Mouse (Mus musculus) intestine, postnatal 0 days (tissue): ENCODE measurements around the gene Tbce. TPM values are rescaled to one million over a fixed set of nuclear protein-coding genes. Genes with fewer than 3 reads are reported as not detected.

Experiments used
- ATAC-seq: fragments of 200-750 bp; cut with Nextera tagmentation; 2 replicates; pipeline ENCODE4 v1.8.0; 2017; ENCODE audit warnings: mild to moderate bottlenecking, moderate TSS enrichment, moderate library complexity
- H3K27ac ChIP-seq: fragments of 300-500 bp; sonication (generic); 2 replicates; pipeline ENCODE4 v1.5.1; 2014; ENCODE audit warnings: mild to moderate bottlenecking, low read depth, low read length, moderate library complexity
- H3K27me3 ChIP-seq: fragments of 300-500 bp; sonication (generic); replicated peaks from 2 replicates; pipeline ENCODE4 v1.6.1; 2014; ENCODE audit warnings: low read length, mixed read lengths; ENCODE audit not compliant: control insufficient read depth, insufficient read depth
- H3K36me3 ChIP-seq: fragments of 300-500 bp; sonication (generic); 2 replicates; pipeline ENCODE4 v1.6.1; 2014; ENCODE audit warnings: mild to moderate bottlenecking, moderate library complexity; ENCODE audit not compliant: control insufficient read depth, insufficient read depth
- H3K4me1 ChIP-seq: fragments of 300-500 bp; sonication (generic); replicated peaks from 2 replicates; pipeline ENCODE4 v1.6.1; 2014; ENCODE audit warnings: antibody characterized with exemption, low read length, mixed read lengths; ENCODE audit not compliant: control insufficient read depth, insufficient read depth
- H3K4me2 ChIP-seq: fragments of 300-500 bp; sonication (generic); replicated peaks from 2 replicates; pipeline ENCODE4 v1.6.1; 2014; ENCODE audit warnings: low read depth, mild to moderate bottlenecking, moderate library complexity
- H3K4me3 ChIP-seq: fragments of 300-500 bp; sonication (generic); 2 replicates; pipeline ENCODE4 v1.5.1; 2014; ENCODE audit warnings: low read depth, low read length
- H3K9ac ChIP-seq: fragments of 300-500 bp; sonication (generic); 2 replicates; pipeline ENCODE4 v1.6.1; 2014; ENCODE audit warnings: mild to moderate bottlenecking, low read depth, low read length
- H3K9me3 ChIP-seq: fragments of 300-500 bp; sonication (generic); 2 replicates; pipeline ENCODE4 v1.6.1; 2016; ENCODE audit warnings: mixed run types; ENCODE audit not compliant: control insufficient read depth
- CTCF ChIP-seq: sonication (generic); IDR thresholded peaks from 2 replicates; pipeline ENCODE4 v1.5.1; 2016; ENCODE audit warnings: low read depth, mild to moderate bottlenecking, control low read depth, antibody characterized with exemption, moderate library complexity
- WGBS: fragments of 180-500 bp; shearing (Covaris S2); extraction: QIAGEN DNeasy Blood & Tissue Kit; methylation state at CpG from one replicate; pipeline ENCODE4 v1.1.7; 2014; 5-methylcytosine and 5-hydroxymethylcytosine counted together
- polyA plus RNA-seq: library from polyadenylated mRNA; unstranded; fragments of >200 nt; fragmentation: Nextera tagmentation; extraction: Ambion mirVana; gene quantifications from 2 replicates; pipeline ENCODE4 v1.2.1, GENCODE M21; 2015

Gene Tbce
- polyA plus RNA-seq, 1 experiment from 2014 or later = 25.7 TPM

DNA sequence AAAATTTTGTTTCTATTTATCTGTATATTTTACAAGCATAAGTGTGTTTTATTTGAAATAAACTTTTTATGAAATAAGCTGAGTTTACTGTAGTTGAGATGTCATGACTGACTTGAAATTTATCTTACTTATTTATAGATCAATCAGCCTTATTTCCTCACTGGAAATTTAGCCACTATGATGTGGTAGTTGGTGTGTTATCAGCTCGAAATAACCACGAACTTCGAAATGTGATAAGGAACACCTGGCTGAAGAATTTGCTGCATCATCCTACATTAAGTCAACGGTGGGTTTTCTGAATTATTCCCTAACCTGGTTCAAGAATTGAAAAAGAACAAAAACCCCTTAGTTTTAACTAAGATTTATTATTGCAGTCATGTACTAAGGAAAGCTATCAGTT, 73.3 kb downstream of the Tbce start:
- Histone ChIP-seq H3K4me1 (no peaks in the 10 kb centered on the region), H3K9ac (no peak overlapping the region), H3K27ac (no peak overlapping the region), H3K36me3 (peaks cover 4% of the 10 kb centered on the region; the same call in 1 of the 2 replicates), H3K9me3 (no peaks in the 10 kb centered on the region), H3K4me2 (no peak overlapping the region), H3K4me3 (no peak overlapping the region), H3K27me3 (no peaks in the 10 kb centered on the region)
- no peak for ATAC-seq
- no peak for TF ChIP-seq CTCF
- WGBS = 30% methylated on average over 4 of the region's 4 CpGs

DNA sequence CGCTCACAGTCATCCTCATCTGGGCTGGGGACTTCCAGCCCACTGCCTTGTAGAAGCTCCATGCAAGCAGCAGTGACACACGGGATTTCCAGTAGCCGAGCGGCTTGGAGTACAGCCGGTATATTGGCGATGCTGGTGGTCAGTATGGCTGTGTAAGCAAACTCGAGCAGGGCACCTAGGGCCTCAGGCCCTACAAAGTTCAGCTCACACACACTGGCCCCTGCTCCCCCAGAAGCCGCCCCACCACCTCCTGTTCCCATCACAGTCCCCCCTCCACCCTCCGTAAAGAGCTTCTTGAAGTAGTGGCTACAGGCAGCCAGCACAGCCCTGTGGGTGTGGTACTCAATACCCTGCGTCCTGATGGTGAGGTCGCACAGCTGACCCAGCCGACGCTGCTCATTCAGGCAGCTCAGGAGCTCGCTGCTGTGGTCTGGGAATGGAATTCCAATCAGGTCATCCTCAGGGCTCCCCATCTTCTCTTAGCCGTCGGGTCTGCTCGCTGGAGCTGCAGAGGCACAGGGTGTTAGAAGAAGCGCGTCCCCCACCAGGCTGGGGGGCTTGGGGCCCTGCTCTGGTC, 74.0 kb downstream of the Tbce start:
- no peaks in the 10 kb centered on the region for H3K4me1 ChIP-seq
- peaks cover 4% of the 10 kb centered on the region; the same call in 1 of the 2 replicates for H3K36me3 ChIP-seq
- WGBS = 78% methylated on average over 19 of the region's 19 CpGs
- no peak for ATAC-seq
- H3K9ac ChIP-seq = no peak overlapping the region
- no peaks in the 10 kb centered on the region for H3K27me3 ChIP-seq
- no peak overlapping the region for H3K4me2 ChIP-seq
- no peak overlapping the region for H3K4me3 ChIP-seq
- no peaks in the 10 kb centered on the region for H3K9me3 ChIP-seq
- no peak for TF ChIP-seq CTCF
- H3K27ac ChIP-seq = no peak overlapping the region

GRCm38 (mm10) chr13:13961046-13961445, 78.4 kb downstream of the Tbce start:
- 78% methylated on average over 4 of the region's 4 CpGs for WGBS
- H3K9me3 ChIP-seq = no peaks in the 10 kb centered on the region

GRCm38 (mm10) chr13:13960211-13960610, 79.2 kb downstream of the Tbce start:
- TF ChIP-seq CTCF = no peak

More at GRCm38 (mm10) chr13:13961046-13961445, 78.4 kb downstream of the Tbce start:
- ATAC-seq = no peak
- Histone ChIP-seq H3K36me3 (no peaks in the 10 kb centered on the region; the same call in 1 of the 2 replicates), H3K4me3 (no peak overlapping the region), H3K27me3 (no peaks in the 10 kb centered on the region), H3K9ac (no peak overlapping the region), H3K4me1 (no peaks in the 10 kb centered on the region), H3K27ac (no peak overlapping the region), H3K4me2 (no peak overlapping the region)
- TF ChIP-seq CTCF = no peak

GRCm38 (mm10) chr13:13956686-13957085, 82.8 kb downstream of the Tbce start:
- H3K36me3 ChIP-seq = no peaks in the 10 kb centered on the region; the same call in 1 of the 2 replicates
- 69% methylated on average over 4 of the region's 4 CpGs for WGBS
- H3K9ac ChIP-seq = no peak overlapping the region
- no peaks in the 10 kb centered on the region for H3K4me1 ChIP-seq
- no peak overlapping the region for H3K4me2 ChIP-seq
- no peaks in the 10 kb centered on the region for H3K9me3 ChIP-seq
- H3K4me3 ChIP-seq = no peak overlapping the region
- H3K27ac ChIP-seq = no peak overlapping the region
- no peak for TF ChIP-seq CTCF
- no peaks in the 10 kb centered on the region for H3K27me3 ChIP-seq
- ATAC-seq = no peak

More at GRCm38 (mm10) chr13:13960211-13960610, 79.2 kb downstream of the Tbce start:
- H3K9me3 ChIP-seq = no peaks in the 10 kb centered on the region
- ATAC-seq = no peak
- H3K36me3 ChIP-seq = no peaks in the 10 kb centered on the region; the same call in 1 of the 2 replicates
- no peaks in the 10 kb centered on the region for H3K27me3 ChIP-seq
- H3K4me1 ChIP-seq = no peaks in the 10 kb centered on the region
- no peak overlapping the region for H3K4me3 ChIP-seq
- H3K27ac ChIP-seq = no peak overlapping the region
- H3K4me2 ChIP-seq = no peak overlapping the region
- 90% methylated on average over 4 of the region's 4 CpGs for WGBS
- no peak overlapping the region for H3K9ac ChIP-seq

GRCm38 (mm10) chr13:13954931-13955330, 84.5 kb downstream of the Tbce start:
- peak; percentile 23 for ATAC-seq
- Histone ChIP-seq H3K9ac (peak overlapping the region; percentile 58), H3K27ac (peak overlapping the region; percentile 51), H3K9me3 (no peaks in the 10 kb centered on the region), H3K4me2 (peak overlapping the region; percentile 88), H3K4me3 (peak overlapping the region; percentile 67), H3K4me1 (no peaks in the 10 kb centered on the region), H3K27me3 (no peaks in the 10 kb centered on the region), H3K36me3 (no peaks in the 10 kb centered on the region; the same call in 1 of the 2 replicates)
- under 1% methylated on average over 29 of the region's 29 CpGs for WGBS
- TF ChIP-seq CTCF = no peak
